Mouse (Mus musculus) midbrain, embryonic 14.5 days (tissue): Measurements from ENCODE around the gene Hdac6. TPM values are rescaled to one million over a fixed set of nuclear protein-coding genes. Genes with fewer than 3 reads are reported as not detected.

Source experiments
- ATAC-seq: fragments of 200-750 bp; cut with Nextera tagmentation; 2 replicates; pipeline ENCODE4 v1.8.0; 2017; ENCODE audit warnings: moderate number of reproducible peaks, moderate library complexity; ENCODE audit not compliant: low FRiP score, low TSS enrichment
- DNase-seq: peaks from one replicate; pipeline ENCODE4 v3.0.0-alpha.2; 2015
- H3K27ac ChIP-seq: fragments of 300-500 bp; sonication (generic); replicated peaks from 2 replicates; pipeline ENCODE4 v1.5.1; 2014; ENCODE audit warnings: mild to moderate bottlenecking, low read depth, low read length, moderate library complexity
- H3K27me3 ChIP-seq: fragments of 300-500 bp; sonication (generic); 2 replicates; pipeline ENCODE4 v1.6.1; 2014; ENCODE audit warnings: low read length, control low read depth, mixed read lengths; ENCODE audit not compliant: control insufficient read depth, insufficient read depth
- H3K36me3 ChIP-seq: fragments of 300-500 bp; sonication (generic); 2 replicates; pipeline ENCODE4 v1.6.1; 2014; ENCODE audit warnings: low read length, control low read depth; ENCODE audit not compliant: control insufficient read depth, insufficient read depth
- H3K4me1 ChIP-seq: fragments of 300-500 bp; sonication (generic); 2 replicates; pipeline ENCODE4 v1.6.1; 2014; ENCODE audit warnings: mild to moderate bottlenecking, antibody characterized with exemption, low read length, control low read depth; ENCODE audit not compliant: control insufficient read depth, insufficient read depth
- H3K4me2 ChIP-seq: fragments of 300-500 bp; sonication (generic); 2 replicates; pipeline ENCODE4 v1.6.1; 2014; ENCODE audit warnings: mild to moderate bottlenecking, low read length, moderate library complexity
- H3K4me3 ChIP-seq: fragments of 300-500 bp; sonication (generic); replicated peaks from 2 replicates; pipeline ENCODE4 v1.5.1; 2014; ENCODE audit warnings: low read depth, low read length
- H3K9ac ChIP-seq: fragments of 300-500 bp; sonication (generic); replicated peaks from 2 replicates; pipeline ENCODE4 v1.6.1; 2014; ENCODE audit warnings: mild to moderate bottlenecking, low read length, moderate library complexity
- H3K9me3 ChIP-seq: fragments of 300-500 bp; sonication (generic); 2 replicates; pipeline ENCODE4 v1.6.1; 2016; ENCODE audit warnings: low read length, control low read depth, mixed read lengths; ENCODE audit not compliant: control insufficient read depth
- WGBS: fragments of 180-500 bp; shearing (Covaris S2); extraction: QIAGEN DNeasy Blood & Tissue Kit; methylation state at CpG from one replicate; pipeline ENCODE4 v1.1.7; 2014; 5-methylcytosine and 5-hydroxymethylcytosine counted together
- polyA plus RNA-seq: library from polyadenylated mRNA; unstranded; fragments of >200 nt; fragmentation: Nextera tagmentation; extraction: Ambion mirVana; gene quantifications from 2 replicates; pipeline ENCODE4 v1.2.1, GENCODE M21; 2014

Gene Hdac6
- polyA plus RNA-seq, result 59.7 and 70.2 TPM in 2 replicates

DNA sequence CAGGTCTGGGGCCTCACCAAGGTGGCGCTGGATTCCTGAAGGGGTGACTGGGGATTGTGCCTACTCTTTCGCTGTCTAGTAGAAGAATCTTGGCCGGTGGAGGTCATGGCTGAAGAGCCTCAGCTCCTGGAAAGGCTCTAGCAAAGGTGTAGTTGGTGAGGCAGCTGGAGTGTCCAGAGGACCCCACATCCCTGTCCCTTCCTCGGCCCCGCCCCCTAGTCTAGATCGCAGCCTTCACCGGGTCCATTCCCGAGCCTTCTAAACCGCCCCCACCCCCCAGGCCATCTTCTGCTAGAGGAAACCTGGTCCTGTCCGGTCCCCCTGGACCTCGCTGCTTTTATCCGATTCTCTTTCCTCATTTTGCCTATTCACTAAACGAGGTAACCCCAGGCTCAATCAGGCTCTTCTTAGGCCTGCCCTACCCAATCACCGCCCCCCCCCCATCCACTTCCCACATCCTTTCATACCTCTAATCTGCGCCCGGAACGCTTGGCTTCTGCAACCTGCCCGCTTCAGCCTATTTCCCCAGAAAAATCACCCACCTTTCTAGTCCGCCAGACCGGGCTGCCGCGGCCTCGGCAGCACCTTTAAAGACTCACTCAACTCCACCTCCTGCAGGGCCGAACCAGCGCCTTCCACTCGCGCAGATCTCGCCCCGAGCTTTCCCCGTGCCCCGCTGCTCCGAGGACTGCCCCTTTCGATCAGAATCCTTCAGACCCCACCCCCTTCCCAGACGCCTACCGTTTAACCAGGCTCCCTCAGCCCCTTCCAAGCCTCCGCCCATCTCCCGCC is at the start of gene Hdac6:
TSS of gene Hdac6 (minus strand) at position 782 of the 792 bp plus-strand sequence.
- Histone ChIP-seq H3K36me3 (0 out of 2 replicates have a peak, but pooled peaks cover 4% of the 10 kb centered on the region), H3K4me2 (peak within 1 kb of the TSS; percentile 56), H3K9ac (peak within 1 kb of the TSS; percentile 43), H3K9me3 (no peaks in the 10 kb centered on the region), H3K27ac (peak within 1 kb of the TSS; percentile 71), H3K27me3 (no peaks in the 10 kb centered on the region), H3K4me3 (peak within 1 kb of the TSS; percentile 46), H3K4me1 (no peaks in the 10 kb centered on the region)
- WGBS, result 25% methylated on average over 36 of the region's 37 CpGs
- DNase-seq, result no peak
- peak; percentile 57 for ATAC-seq

DNA sequence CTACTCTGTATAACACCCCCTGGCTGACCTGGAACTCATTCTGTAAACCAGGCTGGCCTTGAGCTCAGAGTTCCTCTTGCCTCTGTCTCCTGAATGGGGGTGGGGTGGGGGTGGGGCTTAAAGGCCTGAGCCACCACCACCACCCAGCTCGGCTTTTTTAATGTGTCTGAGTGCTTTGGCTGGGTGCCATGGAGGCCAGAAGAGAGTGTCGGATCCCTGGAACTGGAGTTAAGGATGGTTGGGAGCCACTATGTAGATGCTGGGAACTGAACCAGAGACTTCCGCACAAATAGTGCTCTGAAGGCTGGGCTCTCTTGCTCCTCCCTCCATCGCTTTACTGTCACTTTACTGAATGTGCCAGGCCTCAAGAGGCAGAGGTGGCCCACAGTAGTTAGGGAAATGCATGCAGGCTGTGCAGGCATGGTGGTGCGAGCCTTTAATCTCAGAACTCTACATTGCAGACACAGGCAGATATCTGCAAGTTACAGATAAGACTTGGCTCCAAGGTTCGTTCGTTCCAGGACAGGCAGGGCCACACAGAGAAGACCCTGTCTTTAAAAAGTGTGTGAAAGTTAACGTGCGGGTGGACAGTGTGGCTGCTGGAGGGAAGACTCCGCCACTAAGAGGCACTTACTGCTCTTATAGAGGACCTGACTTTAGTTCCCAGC is 45.5 kb upstream of the Hdac6 start:
- Histone ChIP-seq H3K4me2 (no peak overlapping the region), H3K4me3 (no peak overlapping the region), H3K36me3 (no peaks in the 10 kb centered on the region), H3K4me1 (no peaks in the 10 kb centered on the region), H3K9ac (no peak overlapping the region), H3K9me3 (no peaks in the 10 kb centered on the region), H3K27me3 (no peaks in the 10 kb centered on the region), H3K27ac (no peak overlapping the region)
- WGBS, result 77% methylated on average over 10 of the region's 10 CpGs
- ATAC-seq (no peak), DNase-seq (no peak)

DNA sequence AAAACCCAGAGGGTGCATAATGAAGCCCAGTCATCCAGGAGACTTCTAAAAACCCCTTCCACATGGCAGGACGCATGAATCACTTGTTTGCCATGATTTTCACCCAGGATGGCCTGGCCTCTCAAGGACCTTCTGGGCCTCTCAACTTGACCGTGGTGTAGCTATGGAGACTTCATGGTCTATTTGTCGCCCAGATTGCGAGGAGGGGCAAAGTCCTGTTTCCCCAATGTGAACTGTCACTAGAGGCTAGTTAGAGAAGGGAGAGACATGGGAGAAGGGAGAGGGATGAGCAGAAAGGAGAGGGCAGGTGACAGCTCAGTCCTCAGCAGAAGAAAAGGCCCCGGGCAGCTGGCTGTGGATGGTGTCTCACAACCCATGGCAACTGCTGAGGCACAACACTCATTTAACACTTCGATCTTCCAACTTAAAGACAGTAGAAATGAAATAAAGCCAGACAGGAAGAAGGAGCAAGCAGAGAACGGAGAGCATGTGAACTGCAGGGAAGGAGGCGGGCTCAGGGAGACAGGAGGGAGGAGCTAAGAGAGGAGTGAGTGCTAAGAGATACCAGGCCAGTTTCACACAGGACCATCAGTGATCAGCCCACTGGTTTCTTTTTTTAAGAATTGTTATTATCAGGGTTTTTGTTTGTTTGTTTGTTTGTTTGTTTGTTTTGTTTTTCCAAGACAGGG is 44.8 kb upstream of the Hdac6 start:
- H3K9me3 ChIP-seq, result no peaks in the 10 kb centered on the region
- 55% methylated on average over 8 of the region's 8 CpGs for WGBS
- H3K4me1 ChIP-seq, result no peaks in the 10 kb centered on the region
- H3K27me3 ChIP-seq, result no peaks in the 10 kb centered on the region
- no peak for ATAC-seq
- no peak for DNase-seq
- H3K27ac ChIP-seq, result no peak overlapping the region
- no peaks in the 10 kb centered on the region for H3K36me3 ChIP-seq
- H3K4me3 ChIP-seq, result no peak overlapping the region
- no peak overlapping the region for H3K4me2 ChIP-seq
- H3K9ac ChIP-seq, result no peak overlapping the region

DNA sequence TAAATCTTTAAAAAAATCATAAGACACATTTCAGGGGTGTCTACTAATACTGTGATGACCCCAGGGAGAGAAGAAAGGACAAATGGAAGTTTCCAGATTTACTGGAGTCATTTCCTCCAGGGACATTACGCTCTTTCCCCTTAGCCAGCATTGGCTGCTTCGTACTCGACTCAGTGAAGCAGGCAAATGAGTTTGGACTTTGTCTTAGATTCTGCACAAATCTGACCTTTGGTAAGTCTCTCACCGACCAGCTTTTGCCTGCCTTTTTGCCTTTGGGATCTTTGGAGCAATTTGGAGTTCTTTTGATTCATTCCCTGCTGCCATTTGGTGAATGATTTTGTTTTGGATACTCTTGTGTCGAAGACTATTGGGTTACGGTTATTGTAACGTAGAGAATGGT is 33.7 kb upstream of the Hdac6 start:
- ATAC-seq, result no peak
- Histone ChIP-seq H3K9ac (no peak overlapping the region), H3K27ac (no peak overlapping the region), H3K27me3 (no peaks in the 10 kb centered on the region), H3K4me1 (no peaks in the 10 kb centered on the region), H3K9me3 (no peaks in the 10 kb centered on the region), H3K4me3 (no peak overlapping the region), H3K36me3 (no peaks in the 10 kb centered on the region), H3K4me2 (no peak overlapping the region)
- no peak for DNase-seq
- 86% methylated on average over 7 of the region's 7 CpGs for WGBS

DNA sequence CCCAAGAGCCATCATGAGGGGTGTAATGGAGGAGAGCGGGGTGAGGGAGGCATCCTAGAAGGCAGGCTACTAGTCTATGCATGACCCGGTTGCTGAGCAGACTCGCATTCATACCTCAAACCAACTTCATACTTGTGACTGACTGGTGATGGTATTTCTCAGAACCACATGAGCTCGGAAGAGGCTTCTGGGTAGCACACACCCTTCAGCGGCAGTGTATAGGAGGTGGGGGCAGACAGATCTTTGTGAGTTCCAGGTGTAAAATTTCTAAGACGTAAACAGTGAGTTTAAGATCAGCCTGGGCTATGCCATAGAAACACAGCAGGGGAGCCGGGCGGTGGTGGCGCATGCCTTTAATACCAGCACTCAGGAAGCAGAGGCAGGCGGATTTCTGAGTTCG is 30.2 kb upstream of the Hdac6 start, which contains the start of gene Gata1:
TSS of gene Gata1 (minus strand) at position 180 of the 400 bp plus-strand sequence.
- no peak for DNase-seq
- H3K27ac ChIP-seq, result no peak within 1 kb of the TSS
- no peaks in the 10 kb centered on the region for H3K9me3 ChIP-seq
- WGBS, result 96% methylated on average over 9 of the region's 11 CpGs
- no peak within 1 kb of the TSS for H3K4me3 ChIP-seq
- no peak for ATAC-seq
- H3K36me3 ChIP-seq, result no peaks in the 10 kb centered on the region
- no peaks in the 10 kb centered on the region for H3K4me1 ChIP-seq
- H3K4me2 ChIP-seq, result no peak within 1 kb of the TSS
- no peaks in the 10 kb centered on the region for H3K27me3 ChIP-seq
- no peak within 1 kb of the TSS for H3K9ac ChIP-seq

DNA sequence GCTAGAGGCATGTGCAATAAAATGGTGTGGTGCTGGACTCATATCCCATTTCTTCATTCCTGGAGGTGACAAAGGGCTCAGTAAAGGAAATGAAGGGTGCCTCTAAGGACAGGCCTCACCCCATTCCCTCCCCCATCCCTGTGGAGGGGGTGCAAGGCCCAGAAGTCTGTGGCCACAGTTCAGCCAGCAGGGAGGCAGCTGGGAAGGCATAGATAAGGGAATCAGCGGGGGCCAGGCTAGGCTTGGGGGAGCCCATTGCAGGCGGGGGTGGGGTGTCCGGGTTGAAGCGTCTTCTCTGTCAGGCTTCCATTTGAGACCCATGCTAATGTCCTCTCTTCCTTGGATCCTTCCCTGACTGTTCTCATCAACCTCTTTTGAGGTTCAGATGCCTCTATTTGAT is 23.6 kb upstream of the Hdac6 start:
- H3K27ac ChIP-seq, result no peak overlapping the region
- H3K9ac ChIP-seq, result no peak overlapping the region
- no peaks in the 10 kb centered on the region for H3K27me3 ChIP-seq
- H3K4me3 ChIP-seq, result no peak overlapping the region
- no peaks in the 10 kb centered on the region for H3K36me3 ChIP-seq
- 45% methylated on average over 4 of the region's 4 CpGs for WGBS
- H3K4me2 ChIP-seq, result no peak overlapping the region
- H3K4me1 ChIP-seq, result no peaks in the 10 kb centered on the region
- ATAC-seq (no peak), DNase-seq (no peak)
- no peaks in the 10 kb centered on the region for H3K9me3 ChIP-seq

DNA sequence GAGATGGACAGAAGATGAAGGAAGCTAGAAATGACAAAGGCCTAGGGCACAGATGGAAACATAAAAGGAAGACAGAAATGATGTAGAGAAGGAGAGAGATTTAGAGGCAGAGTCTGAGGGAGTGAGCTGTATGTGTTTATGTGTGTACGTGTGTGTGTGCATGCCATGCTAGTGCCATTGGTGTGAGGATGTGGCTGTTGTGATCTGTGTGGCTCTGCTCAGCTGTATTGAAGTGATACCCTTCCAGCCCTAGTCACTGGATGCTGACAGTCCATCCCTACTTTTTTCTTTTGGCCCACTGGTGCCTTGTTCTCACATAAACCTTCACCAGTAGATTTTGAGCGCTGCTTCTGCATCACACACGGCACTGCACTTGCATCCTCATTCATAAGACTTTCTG is 21.2 kb upstream of the Hdac6 start:
- no peaks in the 10 kb centered on the region for H3K27me3 ChIP-seq
- H3K4me3 ChIP-seq, result no peak overlapping the region
- no peaks in the 10 kb centered on the region for H3K4me1 ChIP-seq
- DNase-seq (no peak), ATAC-seq (no peak)
- WGBS, result 92% methylated on average over 3 of the region's 3 CpGs
- H3K9me3 ChIP-seq, result no peaks in the 10 kb centered on the region
- no peak overlapping the region for H3K27ac ChIP-seq
- H3K36me3 ChIP-seq, result no peaks in the 10 kb centered on the region
- no peak overlapping the region for H3K9ac ChIP-seq
- H3K4me2 ChIP-seq, result no peak overlapping the region

DNA sequence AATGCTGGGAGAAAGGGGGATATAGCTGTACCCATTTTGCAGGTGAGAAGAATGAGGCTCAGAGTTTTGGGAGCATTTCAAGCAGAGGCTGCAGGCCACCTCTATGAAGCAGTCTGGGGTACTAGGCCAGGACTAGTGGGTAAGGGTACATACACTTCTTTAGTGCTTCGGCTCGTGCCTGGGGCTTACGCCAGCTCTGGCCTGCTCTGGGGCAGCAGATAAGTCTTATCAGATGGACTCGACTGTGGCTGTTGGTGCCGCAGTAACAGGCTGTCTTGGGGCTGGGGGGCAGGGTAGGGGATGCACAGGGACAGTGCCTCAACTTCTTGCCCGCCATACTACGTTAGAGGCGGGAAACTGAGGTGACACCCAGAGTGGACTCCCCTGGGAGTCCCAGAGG is 20.5 kb upstream of the Hdac6 start:
- Histone ChIP-seq H3K4me2 (no peak overlapping the region), H3K4me3 (no peak overlapping the region), H3K27ac (no peak overlapping the region), H3K9ac (no peak overlapping the region), H3K4me1 (no peaks in the 10 kb centered on the region), H3K27me3 (no peaks in the 10 kb centered on the region), H3K9me3 (no peaks in the 10 kb centered on the region), H3K36me3 (no peaks in the 10 kb centered on the region)
- WGBS, result 83% methylated on average over 8 of the region's 8 CpGs
- ATAC-seq, result no peak
- DNase-seq, result no peak
